Mouse (Mus musculus) limb, embryonic 11.5 days (tissue): Measurements from ENCODE around the gene Gm28051. TPM values are rescaled to one million over a fixed set of nuclear protein-coding genes. Genes with fewer than 3 reads are reported as not detected.

Experiments
- ATAC-seq: fragments of 200-750 bp; cut with Nextera tagmentation; 2 replicates; pipeline ENCODE4 v1.8.0; 2017; ENCODE audit warnings: low read depth; ENCODE audit not compliant: insufficient number of reproducible peaks, low FRiP score, low TSS enrichment
- DNase-seq: peaks from one replicate; pipeline ENCODE4 v3.0.0-alpha.2; 2015; ENCODE audit warnings: low spot score
- H3K27ac ChIP-seq: fragments of 300-500 bp; sonication (generic); replicated peaks from 2 replicates; pipeline ENCODE4 v1.5.1; 2014; ENCODE audit warnings: low read depth, mild to moderate bottlenecking, low read length
- H3K27me3 ChIP-seq: fragments of 300-500 bp; sonication (generic); 2 replicates; pipeline ENCODE4 v1.6.1; 2014; ENCODE audit warnings: mild to moderate bottlenecking, low read length, mixed read lengths; ENCODE audit not compliant: control insufficient read depth, insufficient read depth
- H3K36me3 ChIP-seq: fragments of 300-500 bp; sonication (generic); 2 replicates; pipeline ENCODE4 v1.6.1; 2014; ENCODE audit warnings: mild to moderate bottlenecking, low read length, moderate library complexity, mixed read lengths; ENCODE audit not compliant: control insufficient read depth, insufficient read depth
- H3K4me1 ChIP-seq: fragments of 300-500 bp; sonication (generic); 2 replicates; pipeline ENCODE4 v1.6.1; 2014; ENCODE audit warnings: low read length, mixed read lengths; ENCODE audit not compliant: control insufficient read depth, insufficient read depth
- H3K4me2 ChIP-seq: fragments of 300-500 bp; sonication (generic); 2 replicates; pipeline ENCODE4 v1.6.1; 2014; ENCODE audit warnings: low read depth, mild to moderate bottlenecking, moderate library complexity; ENCODE audit not compliant: severe bottlenecking
- H3K4me3 ChIP-seq: fragments of 300-500 bp; sonication (generic); 2 replicates; pipeline ENCODE4 v1.5.1; 2014; ENCODE audit warnings: low read depth, low read length
- H3K9ac ChIP-seq: fragments of 300-500 bp; sonication (generic); 2 replicates; pipeline ENCODE4 v1.6.1; 2014; ENCODE audit warnings: mild to moderate bottlenecking, low read length
- H3K9me3 ChIP-seq: fragments of 300-500 bp; sonication (generic); 2 replicates; pipeline ENCODE4 v1.6.1; 2016; ENCODE audit warnings: low read length; ENCODE audit not compliant: control insufficient read depth
- WGBS: fragments of 180-500 bp; shearing (Covaris S2); extraction: QIAGEN DNeasy Blood & Tissue Kit; methylation state at CpG from one replicate; pipeline ENCODE4 v1.1.7; 2014; 5-methylcytosine and 5-hydroxymethylcytosine counted together
- polyA plus RNA-seq: library from polyadenylated mRNA; unstranded; fragments of >200 nt; fragmentation: Nextera tagmentation; extraction: Ambion mirVana; gene quantifications from 2 replicates; pipeline ENCODE4 v1.2.1, GENCODE M21; 2014

Gene Gm28051
- polyA plus RNA-seq, 1 experiment from 2014 or later, result 0.40 TPM

GRCm38 (mm10) chr12:102757055-102757688 lies 393 bp downstream of the Gm28051 start:
- peaks cover 6% of the 10 kb centered on the region; the same call in 1 of the 2 replicates for H3K4me1 ChIP-seq
- WGBS, result 2% methylated on average over 46 of the region's 46 CpGs
- H3K4me2 ChIP-seq, result peak overlapping the region; percentile 70
- DNase-seq, result no peak
- no peaks in the 10 kb centered on the region for H3K36me3 ChIP-seq
- H3K27ac ChIP-seq, result peak overlapping the region; percentile 63
- no peaks in the 10 kb centered on the region for H3K27me3 ChIP-seq
- peak; percentile 85 for ATAC-seq
- no peaks in the 10 kb centered on the region for H3K9me3 ChIP-seq
- H3K9ac ChIP-seq, result peak overlapping the region; percentile 82
- peak overlapping the region; percentile 73 for H3K4me3 ChIP-seq

DNA sequence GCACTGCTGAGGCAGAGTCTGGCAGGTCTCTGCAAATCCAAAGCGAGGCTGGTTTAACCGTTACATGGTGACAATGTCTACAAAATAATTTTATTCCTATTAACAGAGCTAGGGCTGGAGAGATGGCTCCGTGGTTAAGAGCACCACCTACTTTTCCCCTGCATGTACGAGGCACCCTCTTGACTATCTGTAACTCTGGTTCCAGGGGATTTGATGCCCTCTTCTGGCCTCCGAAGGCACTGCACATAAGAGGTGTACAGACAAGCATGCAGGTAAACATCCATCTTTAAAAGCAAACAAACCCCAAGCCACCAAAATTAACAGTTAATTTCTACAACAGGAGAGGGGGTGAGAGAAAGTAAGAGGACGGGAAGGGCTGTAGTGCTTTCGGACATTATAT lies 1.3 kb downstream of the Gm28051 start:
- Histone ChIP-seq H3K4me1 (peaks cover 6% of the 10 kb centered on the region; the same call in 1 of the 2 replicates), H3K36me3 (no peaks in the 10 kb centered on the region), H3K9me3 (no peaks in the 10 kb centered on the region), H3K4me3 (peak overlapping the region; percentile 73), H3K9ac (no peak overlapping the region), H3K27ac (no peak overlapping the region), H3K4me2 (peak overlapping the region; percentile 70), H3K27me3 (no peaks in the 10 kb centered on the region)
- ATAC-seq (no peak), DNase-seq (peak; percentile 40)
- 84% methylated on average over 7 of the region's 7 CpGs for WGBS

GRCm38 (mm10) chr12:102748256-102748655 lies 9.3 kb downstream of the Gm28051 start:
- 91% methylated on average over 3 of the region's 3 CpGs for WGBS
- no peaks in the 10 kb centered on the region for H3K27me3 ChIP-seq
- H3K27ac ChIP-seq, result no peak overlapping the region
- ATAC-seq, result no peak
- H3K36me3 ChIP-seq, result no peaks in the 10 kb centered on the region
- no peaks in the 10 kb centered on the region for H3K9me3 ChIP-seq
- no peaks in the 10 kb centered on the region for H3K4me1 ChIP-seq
- H3K4me2 ChIP-seq, result no peak overlapping the region
- no peak overlapping the region for H3K4me3 ChIP-seq
- H3K9ac ChIP-seq, result no peak overlapping the region
- DNase-seq, result no peak

GRCm38 (mm10) chr12:102744839-102745238 lies 12.7 kb downstream of the Gm28051 start:
- H3K4me1 ChIP-seq, result peaks cover 6% of the 10 kb centered on the region
- WGBS, result 72% methylated on average over 6 of the region's 6 CpGs
- H3K27ac ChIP-seq, result no peak overlapping the region
- no peak for DNase-seq
- no peak overlapping the region for H3K4me3 ChIP-seq
- ATAC-seq, result no peak
- peak overlapping the region; percentile 85; the same call in 1 of the 2 replicates for H3K4me2 ChIP-seq
- H3K36me3 ChIP-seq, result no peaks in the 10 kb centered on the region
- H3K9me3 ChIP-seq, result no peaks in the 10 kb centered on the region
- no peaks in the 10 kb centered on the region for H3K27me3 ChIP-seq
- H3K9ac ChIP-seq, result no peak overlapping the region

DNA sequence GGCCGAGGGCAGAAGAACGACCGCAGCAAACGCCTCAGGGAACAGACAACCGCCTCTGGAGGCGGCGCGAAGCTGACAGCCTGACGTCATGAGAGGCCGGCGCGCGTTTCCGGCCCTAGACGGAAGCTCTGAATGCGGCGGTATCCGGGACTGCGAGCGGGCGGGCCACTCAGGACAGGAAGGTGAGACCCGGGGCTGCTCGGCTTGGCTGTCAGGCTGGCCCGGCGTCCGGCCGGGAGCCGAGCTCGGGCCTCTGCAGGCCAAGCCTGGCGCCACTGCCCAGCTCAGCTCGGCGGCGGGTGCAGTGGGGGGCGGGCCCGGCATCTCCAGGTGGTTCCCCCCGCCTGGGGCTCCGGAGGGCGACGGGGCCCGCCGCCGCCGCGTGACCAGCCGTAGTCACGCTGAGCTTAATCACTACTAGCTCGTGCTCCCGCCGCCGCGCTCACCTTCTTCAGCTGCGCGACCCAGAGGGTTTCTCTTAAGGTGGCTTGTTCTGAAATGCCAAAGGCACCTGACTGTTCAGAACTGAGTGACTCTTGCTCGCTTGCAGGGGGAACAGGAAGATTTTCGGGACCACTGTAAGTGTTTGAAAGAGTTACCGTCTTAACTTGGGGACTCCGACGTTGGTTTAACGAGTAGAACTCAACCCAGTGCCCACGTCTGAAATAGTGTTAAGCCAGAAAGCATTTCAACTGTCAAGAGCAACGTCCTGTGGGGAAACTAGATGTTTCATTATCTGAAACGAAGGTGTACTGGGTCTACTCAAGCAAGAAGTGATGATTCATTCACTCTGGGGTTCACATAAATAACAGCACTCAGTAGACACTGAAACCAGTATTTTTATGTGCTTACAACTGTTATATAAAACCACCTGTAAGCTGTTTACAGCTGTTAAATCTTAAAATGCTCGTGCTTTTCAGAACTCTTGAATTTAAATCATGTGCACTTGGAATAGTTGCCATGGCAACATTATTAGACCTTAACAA lies 13.7 kb downstream of the Gm28051 start, which contains the start of the genes Moap1 and Tmem251:
Gene Moap1, minus strand, starts transcription at position 73 of the 986 bp plus-strand sequence.
Gene Tmem251, plus strand, starts transcription at position 174 of the 986 bp plus-strand sequence.
- WGBS, result under 1% methylated on average over 54 of the region's 63 CpGs
- H3K36me3 ChIP-seq, result no peaks in the 10 kb centered on the region
- ATAC-seq (peak; percentile 95), DNase-seq (peak; percentile 92)
- H3K27me3 ChIP-seq, result no peaks in the 10 kb centered on the region
- H3K9ac ChIP-seq, result peak within 1 kb of the TSS; percentile 81
- peak within 1 kb of the TSS; percentile 74 for H3K4me3 ChIP-seq
- H3K9me3 ChIP-seq, result no peaks in the 10 kb centered on the region
- peak within 1 kb of the TSS; percentile 85 for H3K4me2 ChIP-seq
- H3K4me1 ChIP-seq, result peaks cover 6% of the 10 kb centered on the region
- peak within 1 kb of the TSS; percentile 65 for H3K27ac ChIP-seq

DNA sequence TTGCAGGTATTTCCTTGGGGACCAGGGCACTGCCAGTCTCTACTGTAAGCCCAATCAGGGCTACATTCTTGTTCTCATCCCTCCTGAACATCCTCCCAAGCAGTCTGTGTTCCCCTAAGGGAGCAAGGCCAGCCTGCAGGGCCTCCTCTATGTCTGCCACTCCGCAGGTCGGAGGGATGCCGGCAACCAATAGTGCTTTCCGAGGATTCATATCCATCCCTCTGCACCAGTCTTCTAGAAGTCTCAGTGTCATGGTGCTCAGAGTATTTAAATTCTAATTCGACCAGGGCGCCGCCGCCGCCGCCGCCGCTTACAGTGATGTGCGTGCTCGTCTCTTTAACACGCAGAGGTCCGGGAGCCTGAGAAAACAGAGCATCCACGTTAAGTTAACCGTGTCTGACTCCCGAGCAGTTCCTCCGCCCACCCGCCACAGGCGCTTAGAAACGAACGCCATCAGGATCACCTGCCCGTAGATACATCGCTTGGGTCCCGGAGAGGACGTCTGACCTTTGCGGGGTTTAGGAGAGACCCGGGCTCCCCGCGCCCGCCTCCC lies 14.5 kb downstream of the Gm28051 start:
- peak overlapping the region; percentile 85 for H3K4me2 ChIP-seq
- no peaks in the 10 kb centered on the region for H3K27me3 ChIP-seq
- H3K4me3 ChIP-seq, result peak overlapping the region; percentile 74
- ATAC-seq (no peak; the same call in none of the 2 replicates), DNase-seq (no peak)
- no peaks in the 10 kb centered on the region for H3K36me3 ChIP-seq
- H3K9ac ChIP-seq, result peak overlapping the region; percentile 81
- H3K27ac ChIP-seq, result peak overlapping the region; percentile 49; the same call in 1 of the 2 replicates
- 1% methylated on average over 33 of the region's 33 CpGs for WGBS
- H3K9me3 ChIP-seq, result no peaks in the 10 kb centered on the region
- H3K4me1 ChIP-seq, result peaks cover 6% of the 10 kb centered on the region

GRCm38 (mm10) chr12:102742056-102742455 lies 15.5 kb downstream of the Gm28051 start:
- no peak for DNase-seq
- no peak for ATAC-seq
- Histone ChIP-seq H3K4me1 (peaks cover 6% of the 10 kb centered on the region), H3K4me2 (no peak overlapping the region), H3K9me3 (no peaks in the 10 kb centered on the region), H3K36me3 (no peaks in the 10 kb centered on the region), H3K9ac (no peak overlapping the region), H3K27me3 (no peaks in the 10 kb centered on the region), H3K27ac (no peak overlapping the region), H3K4me3 (no peak overlapping the region)
- 84% methylated on average over 7 of the region's 7 CpGs for WGBS

- Histone ChIP-seq H3K36me3 (no peaks in the 10 kb centered on the region), H3K4me1 (peaks cover 6% of the 10 kb centered on the region), H3K27ac (no peak overlapping the region), H3K4me2 (no peak overlapping the region), H3K9me3 (no peaks in the 10 kb centered on the region), H3K4me3 (no peak overlapping the region), H3K9ac (no peak overlapping the region), H3K27me3 (no peaks in the 10 kb centered on the region)
- ATAC-seq (no peak), DNase-seq (no peak)
- WGBS, result 61% methylated on average over 3 of the region's 3 CpGs
Measured at GRCm38 (mm10) chr12:102740285-102740684, 17.3 kb downstream of the Gm28051 start.
